Mouse (Mus musculus): Measurements from ENCODE around the gene Polr1d.

Gene Polr1d

DNA sequence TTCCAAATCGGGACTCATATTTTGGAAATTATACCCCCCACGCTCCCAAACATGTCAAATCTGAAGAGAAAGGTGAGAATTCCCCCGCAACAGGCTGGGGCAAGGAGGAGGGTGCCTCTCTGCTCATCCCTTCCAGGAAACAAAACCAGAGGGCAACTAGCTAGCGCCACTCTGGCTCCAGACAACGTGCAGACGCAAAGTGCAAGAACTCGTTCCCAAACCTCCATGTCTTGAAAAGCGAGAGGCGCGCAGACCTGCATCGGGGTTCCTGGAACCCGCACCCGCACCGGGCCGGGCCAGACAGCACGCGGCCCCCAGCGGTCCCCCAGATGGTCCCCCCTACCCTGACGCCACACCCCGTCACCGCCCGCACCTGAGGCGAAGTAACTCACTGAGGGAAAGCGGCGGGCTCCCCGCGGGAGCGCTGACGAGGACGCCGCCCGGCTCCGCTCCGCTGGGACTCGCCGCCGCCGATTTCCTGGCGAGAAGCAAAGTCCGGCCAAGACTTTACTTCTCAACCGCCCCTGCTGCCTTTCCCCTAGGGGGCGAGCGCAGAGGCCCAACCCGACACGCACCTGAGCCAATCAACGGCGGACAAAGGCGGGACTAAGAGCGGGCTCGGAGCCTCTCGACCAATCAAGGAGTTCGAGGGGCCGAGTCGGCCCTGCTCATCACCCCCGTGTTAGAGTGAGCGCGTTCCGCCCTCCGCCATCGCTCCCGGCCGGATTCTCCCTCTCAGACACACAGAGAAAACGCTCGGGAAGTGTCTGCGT, 638 bp upstream of the Polr1d start, which contains the start of gene Lnx2:
Gene Lnx2, minus strand, starts transcription at position 561 of the 773 bp plus-strand sequence.
- in situ Hi-C loops (cut with MboI; ENCODE audit: unreplicated experiment in 2 of 2) = loop anchor here in 1 of 2 experiments (10.0 kb wide), 1 partner anchor 391 kb away; no protein-coding TSS in a partner anchor

DNA sequence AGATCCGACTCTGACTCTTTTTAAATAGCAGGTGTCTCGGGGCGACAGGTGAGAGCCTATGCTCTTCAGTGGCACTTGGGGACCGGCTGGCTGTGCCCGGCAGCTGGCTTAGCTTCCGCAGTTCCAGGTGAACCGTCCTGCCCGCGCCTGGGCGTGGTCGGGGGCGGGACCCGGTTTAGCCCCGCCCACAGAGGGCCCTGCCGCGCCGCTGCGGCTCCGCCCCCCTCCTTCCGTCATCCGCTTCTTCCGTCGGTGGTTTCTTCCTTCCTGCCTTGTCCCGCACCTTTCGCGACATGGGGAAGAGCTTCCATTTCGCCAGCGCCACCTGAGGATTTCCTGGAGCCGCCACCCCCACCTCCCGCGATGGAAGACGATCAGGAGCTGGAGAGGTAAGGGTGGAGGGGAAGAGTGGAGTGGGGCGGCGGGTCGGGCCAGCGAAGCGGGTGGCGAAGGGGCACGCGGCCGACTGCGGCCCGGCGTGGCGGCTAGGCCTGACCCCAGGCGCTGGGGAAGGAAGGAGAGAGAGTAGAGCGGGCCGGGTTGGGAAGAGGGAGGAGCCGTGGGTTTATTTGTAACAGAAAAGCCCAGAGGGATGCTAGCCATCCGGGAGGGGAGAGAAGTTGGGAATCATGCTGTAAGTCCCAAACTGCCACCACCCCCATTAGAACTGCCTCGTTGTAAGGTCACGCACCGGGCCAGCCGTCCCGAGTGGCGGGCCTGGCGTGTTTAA, 620 bp downstream of the Polr1d start:
- in situ Hi-C loops (cut with MboI; ENCODE audit: unreplicated experiment in 2 of 2) = loop anchor here in 1 of 2 experiments (10.0 kb wide), 1 partner anchor 393 kb away; no protein-coding TSS in a partner anchor

DNA sequence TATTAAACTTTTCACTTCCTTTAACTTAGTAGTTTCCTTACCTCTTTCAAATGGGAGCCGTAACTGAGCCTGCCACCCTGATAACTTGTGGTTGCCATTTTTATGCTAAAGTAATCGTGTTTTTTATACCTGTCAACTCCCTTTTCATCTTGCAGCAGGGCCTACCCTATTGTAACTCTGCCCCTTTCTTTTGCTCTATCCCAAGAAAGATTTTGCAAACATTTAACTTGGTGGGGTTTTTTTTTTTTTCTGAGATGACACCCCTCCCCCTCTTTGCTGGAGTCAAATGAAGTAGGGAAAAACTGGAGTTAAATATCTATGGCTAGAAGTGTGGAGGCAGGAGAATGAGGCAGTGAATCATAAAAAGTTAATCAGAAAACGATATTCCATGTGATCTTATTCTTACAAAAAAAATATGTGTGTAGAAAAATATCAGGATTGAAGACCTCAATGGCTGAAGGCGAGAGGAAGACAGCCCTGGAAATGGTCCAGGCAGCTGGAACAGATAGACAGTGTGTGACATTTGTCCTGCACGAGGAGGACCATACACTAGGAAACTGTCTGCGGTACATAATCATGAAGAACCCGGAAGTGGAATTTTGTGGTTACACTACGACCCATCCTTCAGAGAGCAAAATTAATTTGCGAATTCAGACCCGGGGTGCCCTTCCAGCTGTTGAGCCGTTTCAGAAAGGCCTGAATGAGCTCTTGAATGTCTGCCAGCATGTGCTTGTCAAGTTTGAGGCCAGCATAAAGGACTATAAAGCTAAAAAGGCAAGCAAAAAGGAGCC, 1.5 kb downstream of the Polr1d start:
- in situ Hi-C loops (cut with MboI; ENCODE audit: unreplicated experiment in 2 of 2) = loop anchor here in 1 of 2 experiments (10.0 kb wide), 1 partner anchor 394 kb away; no protein-coding TSS in a partner anchor

DNA sequence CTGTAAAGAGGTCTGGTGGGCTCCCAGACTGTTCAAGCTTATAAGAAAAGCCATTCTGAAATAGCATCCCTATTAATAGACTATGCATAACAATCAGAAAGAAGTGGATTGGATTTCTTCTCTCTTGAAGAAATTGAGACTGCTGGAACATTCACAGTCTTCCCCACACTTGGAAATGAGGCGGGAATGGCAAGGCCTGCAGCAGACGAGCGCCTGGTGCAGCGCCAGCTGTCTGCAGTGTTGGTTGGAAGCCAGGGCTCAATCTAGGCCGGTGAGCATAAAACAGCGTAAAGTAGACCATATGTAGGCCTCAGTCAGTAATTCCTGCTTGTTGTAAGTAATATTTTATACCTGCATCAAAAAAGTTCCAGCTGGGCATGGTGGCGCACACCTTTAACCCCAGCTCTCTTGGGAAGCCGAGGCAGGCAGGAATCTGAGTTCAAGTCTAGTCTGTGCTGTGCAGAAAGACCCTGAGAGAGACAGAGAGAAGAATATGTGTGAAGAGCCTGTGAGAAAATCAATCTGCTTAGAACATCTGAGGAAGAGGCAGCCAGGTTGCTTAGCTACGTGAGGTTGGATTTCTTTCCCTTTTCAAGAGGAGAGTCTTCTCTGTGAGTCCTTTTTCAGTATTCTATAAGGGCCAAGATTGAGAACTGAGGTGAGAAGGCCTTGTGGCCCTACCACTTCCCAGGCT, 8.5 kb downstream of the Polr1d start:
- in situ Hi-C loops (cut with MboI; ENCODE audit: unreplicated experiment in 2 of 2) = no loop called here

DNA sequence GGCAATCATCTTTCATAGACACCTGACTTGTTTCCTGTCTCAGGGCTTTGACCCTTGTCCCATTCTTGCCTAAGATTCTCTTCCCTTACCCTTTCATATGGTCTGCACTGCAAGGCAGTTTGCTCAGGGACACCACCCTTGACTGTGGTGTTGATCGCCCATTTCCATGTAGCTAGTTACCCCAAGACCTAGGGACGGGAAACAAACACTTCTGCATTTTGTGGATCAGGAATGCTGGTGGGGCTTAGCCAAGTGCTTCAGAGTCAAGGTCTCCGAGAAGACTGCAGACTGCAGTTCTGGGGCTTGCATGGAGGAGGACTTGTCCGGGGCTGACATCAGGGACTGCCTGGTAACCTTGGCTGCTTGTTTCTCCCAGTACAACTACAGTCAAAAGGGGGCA, 10.0 kb downstream of the Polr1d start:
- in situ Hi-C loops (cut with MboI; ENCODE audit: unreplicated experiment in 2 of 2) = no loop called here

DNA sequence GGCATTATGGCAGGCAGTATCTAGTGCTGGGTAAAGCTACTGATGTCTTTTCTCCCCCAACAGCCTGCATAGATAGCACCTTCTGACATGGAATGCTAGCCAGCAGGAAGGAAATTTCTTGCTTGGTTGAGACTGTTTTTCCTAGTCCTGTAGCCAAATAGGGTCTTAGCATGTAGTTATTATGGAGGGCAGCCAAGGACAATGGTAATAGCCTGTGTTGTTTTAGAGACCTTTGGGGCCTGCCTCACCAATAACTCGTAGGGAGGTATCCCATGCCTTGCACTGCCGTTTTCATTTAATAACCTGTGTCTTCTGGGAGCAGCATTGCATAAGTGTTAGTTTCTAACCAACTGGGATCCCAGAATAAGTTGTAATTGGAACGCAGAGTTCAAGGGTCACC, 13.0 kb downstream of the Polr1d start:
- in situ Hi-C loops (cut with MboI; ENCODE audit: unreplicated experiment in 2 of 2) = no loop called here

DNA sequence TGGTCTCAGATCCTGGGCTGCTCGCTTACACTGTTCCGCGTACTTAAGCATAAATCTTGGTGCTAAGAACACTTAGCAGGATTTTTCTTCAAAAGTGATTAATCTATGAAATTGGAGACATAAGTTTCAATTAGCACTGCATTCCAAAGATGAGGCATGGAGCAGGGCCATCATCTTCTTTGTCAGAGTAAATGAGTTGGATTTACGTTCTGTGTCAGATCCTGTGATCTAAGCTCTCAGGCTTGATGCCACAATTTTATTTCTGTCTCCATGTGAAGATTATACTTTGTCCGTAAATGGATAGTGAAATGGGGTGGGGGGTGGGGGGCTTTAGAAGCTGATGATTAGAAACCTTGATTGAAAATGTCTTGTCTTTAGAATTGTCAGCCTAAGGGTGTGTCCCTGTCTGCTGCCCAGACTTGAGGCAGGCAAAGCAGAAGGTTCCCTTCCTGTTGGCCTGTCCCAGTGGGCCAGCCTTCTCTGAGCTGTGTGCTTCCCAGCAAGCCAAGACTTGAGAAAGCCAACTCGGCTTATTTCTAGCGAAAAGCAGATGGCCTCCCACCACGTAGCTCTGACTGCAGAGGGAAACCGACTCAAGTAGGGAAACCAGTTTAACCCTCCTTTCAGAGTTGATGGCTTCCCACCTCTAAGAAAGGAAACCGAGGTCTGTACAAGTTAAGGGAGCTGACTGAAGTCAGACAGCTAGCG, 13.6 kb downstream of the Polr1d start:
- in situ Hi-C loops (cut with MboI; ENCODE audit: unreplicated experiment in 2 of 2) = no loop called here

DNA sequence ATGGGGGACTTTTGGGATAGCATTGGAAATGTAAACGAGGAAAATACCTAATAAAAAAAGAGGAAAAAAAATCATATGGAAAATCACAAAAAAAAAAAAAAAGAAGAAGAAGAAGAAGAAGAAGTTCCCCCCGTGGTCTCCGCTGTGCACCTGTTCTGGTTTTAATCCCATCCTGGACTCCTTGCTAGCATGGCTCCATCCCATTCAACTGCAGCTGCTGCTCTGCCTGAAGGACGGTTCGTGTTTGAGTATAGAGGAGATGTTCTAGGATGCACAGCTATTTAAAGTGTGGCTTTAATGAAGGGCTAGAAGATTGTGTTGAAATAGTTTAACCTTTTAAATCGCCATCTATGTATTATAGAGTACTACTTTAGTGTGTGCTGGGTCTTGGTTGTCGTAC, 15.6 kb downstream of the Polr1d start:
- in situ Hi-C loops (cut with MboI; ENCODE audit: unreplicated experiment in 2 of 2) = no loop called here

DNA sequence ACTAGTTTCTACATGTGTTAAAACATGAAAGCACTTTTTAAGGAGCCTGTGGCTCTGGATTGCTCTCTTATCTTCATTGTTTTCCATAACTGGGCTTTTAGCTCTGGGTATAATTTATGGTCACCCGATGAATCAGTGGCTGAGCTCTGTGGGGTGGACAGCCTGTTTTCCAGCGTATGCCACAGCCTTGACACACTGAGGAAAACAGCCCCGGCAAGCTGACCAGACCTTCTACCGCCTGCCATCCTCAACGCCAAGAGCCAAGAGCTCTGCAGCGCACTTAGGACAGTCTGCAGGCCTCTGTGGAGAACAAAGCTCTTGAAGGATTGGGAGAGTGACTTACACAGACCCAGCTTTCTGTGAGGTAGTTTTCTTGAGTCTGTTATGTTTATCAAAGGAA, 17.4 kb downstream of the Polr1d start:
- in situ Hi-C loops (cut with MboI; ENCODE audit: unreplicated experiment in 2 of 2) = no loop called here

DNA sequence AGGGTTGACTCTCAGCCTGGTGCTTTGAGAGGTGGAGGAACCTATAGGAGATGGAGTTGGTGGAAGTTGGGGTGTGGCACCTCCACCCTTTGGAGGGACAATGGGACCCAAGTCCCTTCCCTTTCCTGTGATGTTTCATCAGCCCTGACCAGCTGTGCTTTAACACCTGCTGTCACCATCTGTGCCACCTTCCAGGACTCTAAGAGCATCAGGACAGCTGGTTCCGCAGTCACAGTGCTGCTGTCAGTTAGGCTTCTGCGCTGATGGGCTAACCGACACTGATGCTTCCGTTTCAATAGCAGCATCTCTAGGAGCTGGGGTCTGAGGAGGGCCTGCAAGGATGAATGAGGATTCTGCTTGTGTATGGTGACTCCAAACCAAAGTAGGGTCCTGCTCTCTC, 19.7 kb downstream of the Polr1d start:
- in situ Hi-C loops (cut with MboI; ENCODE audit: unreplicated experiment in 2 of 2) = loop anchor here (5.0 kb wide), 2 partner anchors 69 to 74 kb away; no protein-coding TSS in a partner anchor

DNA sequence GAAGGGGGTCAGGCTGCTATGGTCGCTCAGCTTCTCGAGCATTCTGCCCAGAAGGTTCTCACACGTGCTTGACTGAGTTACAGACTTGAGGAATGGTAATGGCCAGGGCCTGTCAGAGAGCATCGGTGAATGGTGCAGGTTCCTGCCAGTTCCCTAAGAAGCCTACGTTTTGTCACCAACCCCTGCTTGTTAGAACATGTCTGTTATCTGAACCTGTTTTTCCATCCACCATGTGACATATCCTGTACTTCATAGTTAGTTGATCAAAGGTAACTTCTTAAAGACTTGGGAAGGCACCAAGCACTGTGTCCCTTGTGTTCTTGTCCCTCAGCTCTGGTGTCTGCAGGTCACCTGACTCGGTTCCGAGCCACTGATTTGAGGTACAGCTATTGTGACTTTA, 21.8 kb downstream of the Polr1d start:
- in situ Hi-C loops (cut with MboI; ENCODE audit: unreplicated experiment in 2 of 2) = loop anchor here (5.0 kb wide), 2 partner anchors 71 to 76 kb away; no protein-coding TSS in a partner anchor

DNA sequence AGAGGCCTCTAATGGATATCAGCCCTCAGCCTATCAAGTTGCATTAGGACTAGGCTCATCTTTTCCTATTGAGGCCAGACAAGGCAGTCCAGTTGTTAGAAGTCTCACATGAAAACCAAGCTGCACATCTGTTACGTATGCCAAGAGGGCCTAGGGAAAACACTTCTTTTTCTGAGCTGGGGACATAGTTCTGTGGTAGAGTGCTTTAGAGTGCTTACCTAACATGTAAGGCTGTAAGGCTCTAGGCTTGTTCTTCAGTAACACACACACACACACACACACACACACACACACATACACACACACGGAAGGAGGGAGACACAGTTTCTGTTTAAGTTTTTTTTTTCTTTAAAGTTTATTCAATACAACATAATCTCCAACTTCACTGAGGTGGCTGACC, 23.3 kb downstream of the Polr1d start:
- in situ Hi-C loops (cut with MboI; ENCODE audit: unreplicated experiment in 2 of 2) = no loop called here

DNA sequence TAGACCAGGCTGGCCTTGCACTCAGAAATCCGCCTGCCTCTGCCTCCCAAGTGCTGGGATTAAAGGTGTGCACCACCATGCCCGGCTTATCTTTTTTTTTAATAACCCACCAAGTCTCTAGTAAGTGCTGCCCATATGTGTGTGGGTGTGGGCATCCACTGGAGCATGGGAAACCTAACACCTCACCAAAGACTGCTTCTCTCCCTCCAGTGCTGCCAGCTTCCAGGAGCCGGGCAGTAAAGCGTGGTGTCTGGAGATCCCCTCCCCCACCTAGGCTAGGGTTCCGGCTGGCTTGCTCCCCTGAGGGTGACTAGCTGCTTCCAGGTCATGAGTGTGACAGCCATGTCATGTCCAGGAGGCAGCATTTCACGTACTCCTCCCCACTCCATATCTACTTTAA, 25.4 kb downstream of the Polr1d start:
- in situ Hi-C loops (cut with MboI; ENCODE audit: unreplicated experiment in 2 of 2) = no loop called here

DNA sequence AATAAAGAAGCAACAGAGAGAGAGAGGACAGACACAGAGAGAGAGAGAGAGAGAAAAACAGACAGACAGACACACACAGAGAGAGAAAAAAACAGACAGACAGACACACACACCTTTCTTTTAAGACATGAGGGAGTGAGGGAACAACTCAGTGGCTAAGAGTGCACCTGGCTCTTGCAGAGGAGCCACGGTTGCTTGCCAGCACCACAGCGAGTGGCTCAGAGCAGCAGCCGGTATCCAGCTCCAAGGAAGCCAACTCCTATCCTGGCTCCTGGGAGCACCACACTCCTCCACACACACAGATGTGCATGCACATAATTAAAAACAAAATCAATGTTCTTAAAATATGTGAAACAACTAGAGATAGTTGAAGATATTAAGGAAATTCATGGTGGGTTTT, 30.4 kb downstream of the Polr1d start:
- in situ Hi-C loops (cut with MboI; ENCODE audit: unreplicated experiment in 2 of 2) = no loop called here

DNA sequence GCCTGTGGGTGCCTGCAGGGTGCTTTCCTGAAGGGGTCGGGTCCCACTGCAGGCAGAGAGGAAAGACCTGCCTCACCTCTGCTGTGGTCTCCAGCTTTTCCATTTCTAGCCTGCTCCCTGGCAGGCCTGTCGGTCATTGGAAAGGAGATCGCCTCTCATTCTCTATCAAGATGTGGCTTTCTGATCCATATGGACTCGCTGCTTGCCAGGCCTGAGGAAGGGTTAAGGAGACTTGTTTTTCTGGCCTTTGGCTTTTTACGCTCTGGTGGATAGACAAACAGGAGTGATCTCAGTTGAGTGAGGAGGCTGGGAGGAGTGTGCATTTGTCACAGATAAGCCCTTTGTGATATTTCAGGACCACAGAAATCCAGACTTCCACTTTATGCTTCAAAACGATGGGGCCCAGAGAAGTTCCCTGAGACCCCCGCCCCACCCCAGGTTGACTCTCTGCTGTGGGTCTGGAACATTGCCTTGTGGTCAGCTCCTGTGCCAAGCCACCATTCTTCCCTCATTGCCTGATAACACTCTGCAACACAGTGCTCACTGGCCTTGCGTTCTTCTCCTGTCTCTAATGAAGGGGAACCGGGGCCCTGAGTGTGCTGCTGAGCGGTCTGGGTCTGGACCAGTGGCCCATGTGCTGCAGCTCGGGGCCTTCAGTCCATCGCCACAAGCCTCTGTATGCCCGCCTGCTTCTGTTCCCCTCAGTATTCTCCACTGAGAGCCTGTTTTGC, 32.2 kb downstream of the Polr1d start:
- in situ Hi-C loops (cut with MboI; ENCODE audit: unreplicated experiment in 2 of 2) = no loop called here

DNA sequence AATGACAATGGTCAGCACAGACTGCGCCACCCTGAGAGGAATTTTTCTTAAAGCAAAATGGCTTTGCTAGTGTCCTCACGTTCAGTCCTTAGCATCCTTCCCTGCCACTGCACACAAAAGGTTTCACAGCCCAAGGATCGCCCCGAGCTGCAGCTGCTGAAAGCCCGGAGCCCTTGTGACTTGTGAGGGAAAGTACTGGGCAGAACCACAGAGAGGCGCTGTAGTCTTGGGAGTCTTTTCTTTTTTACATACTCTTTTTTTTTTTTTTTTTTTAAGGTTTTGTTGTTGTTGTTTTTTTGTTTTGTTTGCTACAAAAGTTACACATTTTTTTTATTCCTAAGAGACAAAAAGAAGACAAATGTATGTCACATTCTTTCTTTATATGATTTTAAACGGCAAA, 37.9 kb downstream of the Polr1d start:
- in situ Hi-C loops (cut with MboI; ENCODE audit: unreplicated experiment in 2 of 2) = no loop called here

DNA sequence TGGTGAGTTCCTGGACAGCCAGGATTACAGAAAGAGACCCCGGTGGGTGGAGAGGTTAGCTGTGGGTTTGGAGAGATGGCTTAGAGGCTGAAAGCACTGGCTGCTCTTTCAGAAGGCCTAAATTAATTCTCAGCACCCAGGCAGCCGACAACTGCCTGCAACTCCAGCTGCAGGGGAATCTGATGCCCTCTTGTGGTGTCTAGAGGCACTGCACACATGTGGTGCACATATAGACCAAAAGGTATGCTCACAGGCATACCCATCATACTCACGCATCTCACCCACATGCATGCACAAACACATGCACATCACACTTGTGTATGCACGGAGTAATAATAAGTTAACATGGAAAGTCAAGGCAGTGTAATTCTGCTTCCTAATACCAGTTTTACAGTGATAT, 38.8 kb downstream of the Polr1d start:
- in situ Hi-C loops (cut with MboI; ENCODE audit: unreplicated experiment in 2 of 2) = no loop called here

DNA sequence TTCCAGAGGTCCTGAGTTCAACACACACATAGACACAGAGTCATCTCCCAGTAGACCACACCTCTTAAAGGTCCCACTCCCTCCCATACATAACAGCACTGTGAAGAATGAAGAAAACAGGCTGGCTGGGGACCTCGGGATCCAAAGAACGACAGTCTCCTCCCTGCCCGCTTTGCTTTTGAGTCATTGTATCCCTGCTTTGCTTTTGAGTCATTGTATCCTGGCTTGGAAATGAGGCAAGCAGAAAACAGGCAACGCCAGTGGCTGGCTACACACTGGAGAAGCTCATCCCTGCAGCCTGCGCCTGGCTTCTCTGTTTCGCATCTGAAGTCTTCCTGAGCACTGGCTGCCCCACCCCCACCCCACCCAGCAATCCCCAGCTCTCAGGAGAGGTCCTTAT, 40.2 kb downstream of the Polr1d start:
- in situ Hi-C loops (cut with MboI; ENCODE audit: unreplicated experiment in 2 of 2) = no loop called here

DNA sequence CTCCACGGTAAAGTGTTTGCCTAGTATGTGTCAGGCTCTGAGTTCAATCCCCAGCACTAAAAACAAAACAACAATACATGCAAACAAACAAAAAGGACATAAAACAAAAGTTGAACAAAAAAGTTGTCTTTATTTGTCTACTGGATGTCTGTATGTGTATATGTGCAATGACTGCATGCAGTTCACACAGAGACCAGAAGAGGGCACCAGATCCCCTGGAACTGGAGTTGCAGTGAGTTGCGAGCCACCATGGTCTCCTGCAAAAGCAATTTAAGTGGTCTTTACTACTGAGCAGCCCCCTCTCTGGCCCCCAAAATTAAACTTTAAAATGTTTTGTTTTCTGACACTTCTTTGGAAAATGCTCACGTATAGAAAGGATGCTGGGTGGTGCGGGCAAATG, 44.3 kb downstream of the Polr1d start:
- in situ Hi-C loops (cut with MboI; ENCODE audit: unreplicated experiment in 2 of 2) = loop anchor here in 1 of 2 experiments (5.0 kb wide), 1 partner anchor 134 kb away; no protein-coding TSS in a partner anchor

Data from v-Abl transformed pro-B cells (cell line).